Mouse (Mus musculus) colon, adult 2 months (tissue): ENCODE measurements around the gene Vwa2. TPM values are rescaled to one million over a fixed set of nuclear protein-coding genes. Genes with fewer than 3 reads are reported as not detected.

ENCODE experiments used
- polyA plus RNA-seq: library from polyadenylated mRNA; depleted of rRNA; stranded (reverse); fragments of >200 nt; gene quantifications from 2 replicates; pipeline ENCODE4 v1.2.3, GENCODE M21; 2012; rRNA removed

Gene Vwa2
- 0.50 and 0.52 TPM in 2 replicates for polyA plus RNA-seq

DNA sequence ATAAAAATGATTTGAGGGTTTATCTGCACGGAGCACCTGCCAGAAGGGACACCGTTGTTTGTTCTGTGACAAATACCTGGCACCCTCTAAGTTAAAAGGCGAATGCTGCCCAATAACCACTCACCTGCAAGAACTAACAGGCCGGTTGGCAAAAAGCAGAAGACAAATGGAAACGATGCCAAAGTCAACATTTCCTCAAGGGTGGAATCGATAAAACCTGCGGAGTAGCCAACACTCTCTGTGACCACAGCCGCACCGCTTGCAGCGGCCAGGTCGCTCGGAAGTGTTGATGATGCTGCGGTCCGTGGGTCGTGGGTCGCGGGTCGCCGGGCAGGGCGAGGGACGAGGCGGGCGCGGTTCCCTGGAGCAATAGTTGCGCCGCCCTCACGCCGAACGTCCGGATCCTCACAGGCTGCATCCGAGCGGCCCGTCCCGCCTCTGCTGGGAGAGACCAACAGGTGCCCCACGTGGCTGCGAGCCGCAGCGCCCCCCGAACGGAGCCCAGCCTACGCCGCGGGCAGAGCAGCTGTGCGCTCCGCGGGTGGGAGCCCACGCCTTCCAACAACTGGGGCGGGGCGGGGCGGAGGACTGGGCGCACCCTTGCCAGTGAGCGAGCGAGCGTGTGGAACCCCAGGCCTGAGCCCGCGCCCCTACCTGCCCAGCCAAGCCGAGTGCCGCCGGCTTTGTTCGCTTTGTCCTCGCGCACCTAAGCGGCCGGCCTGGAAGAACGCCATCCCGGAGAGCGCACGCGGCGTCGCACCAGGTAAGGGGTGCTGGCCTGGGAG is at the start of gene Vwa2:
Gene Vwa2 (plus strand): TSS at position 434 of the 785 bp plus-strand sequence.

DNA sequence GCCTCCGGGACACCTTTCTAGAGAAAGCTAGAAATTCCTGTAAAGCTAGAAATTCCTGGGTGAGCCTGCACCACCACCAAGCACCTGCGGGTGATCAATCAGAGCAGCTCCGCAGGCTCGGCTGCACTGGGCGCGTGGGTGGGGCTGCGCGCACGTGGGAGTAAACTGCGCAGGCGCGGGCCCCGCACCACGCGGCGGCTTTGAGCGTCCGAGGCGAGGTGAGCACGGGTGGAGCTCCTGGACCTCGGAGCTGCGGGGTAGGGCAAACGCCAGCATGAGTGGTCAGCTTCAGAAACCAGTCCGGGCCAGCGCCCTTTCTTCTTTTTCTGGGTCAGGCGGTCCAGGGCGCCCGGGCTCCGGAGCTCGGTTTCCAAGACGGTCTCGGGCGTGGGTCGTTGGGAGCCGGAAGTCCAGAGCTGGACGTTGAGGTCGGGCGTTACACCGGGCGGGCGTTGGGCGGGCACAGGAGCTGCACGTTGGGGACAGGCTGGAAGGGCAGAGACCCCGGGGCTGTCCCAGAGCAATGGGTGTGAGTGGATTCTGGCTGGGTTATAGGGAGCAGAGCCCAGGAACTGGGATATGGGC is 47.9 kb upstream of the Vwa2 start, which contains the start of gene Tdrd1:
Gene Tdrd1 (plus strand): TSS at position 163 of the 585 bp plus-strand sequence.

Other genes with a start within 250 kb of the Vwa2 start
- gene Adrb1, start 152.1 kb upstream of the Vwa2 start, polyA plus RNA-seq, result 7.7 and 10.9 TPM in 2 replicates
- gene Ccdc186, start 52.1 kb upstream of the Vwa2 start, polyA plus RNA-seq, result 3.7 and 5.0 TPM in 2 replicates
- gene Tdrd1, start 48.0 kb upstream of the Vwa2 start, polyA plus RNA-seq, result 0.38 and 0.50 TPM in 2 replicates
- 4.7 and 4.8 TPM in 2 replicates for gene Afap1l2, start 134.0 kb downstream of the Vwa2 start, polyA plus RNA-seq